Mouse (Mus musculus) brain, embryonic 18.5 days (tissue): ENCODE data around the gene Krt13.

ENCODE experiments used
- DNase-seq: peaks from one replicate; pipeline ENCODE4 v3.0.0-alpha.2; 2012; ENCODE audit warnings: low read depth, low spot score

Gene Krt13

DNA sequence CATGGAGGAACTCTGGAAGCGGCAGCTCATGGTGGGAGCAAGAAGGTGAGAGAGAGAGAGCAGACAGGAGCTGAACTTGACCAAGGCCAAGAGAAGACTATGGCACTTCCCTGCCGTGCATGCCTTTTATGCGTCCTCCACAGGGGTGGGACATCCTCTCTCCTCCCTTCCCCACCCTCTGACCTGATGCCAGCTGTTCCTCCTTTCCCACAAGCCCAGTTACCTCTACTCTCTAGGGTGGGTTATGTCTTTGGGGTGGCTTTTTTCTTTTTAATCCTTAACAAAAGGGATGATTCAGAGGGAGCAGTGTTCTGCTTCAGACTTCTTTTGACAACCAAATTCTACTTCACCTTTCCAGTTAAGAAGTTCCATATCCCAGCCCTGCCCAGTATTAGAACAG, at the start of gene Krt13:
Gene Krt13 (minus strand): TSS at position 101 of the 400 bp plus-strand sequence.
- no peak for DNase-seq

DNA sequence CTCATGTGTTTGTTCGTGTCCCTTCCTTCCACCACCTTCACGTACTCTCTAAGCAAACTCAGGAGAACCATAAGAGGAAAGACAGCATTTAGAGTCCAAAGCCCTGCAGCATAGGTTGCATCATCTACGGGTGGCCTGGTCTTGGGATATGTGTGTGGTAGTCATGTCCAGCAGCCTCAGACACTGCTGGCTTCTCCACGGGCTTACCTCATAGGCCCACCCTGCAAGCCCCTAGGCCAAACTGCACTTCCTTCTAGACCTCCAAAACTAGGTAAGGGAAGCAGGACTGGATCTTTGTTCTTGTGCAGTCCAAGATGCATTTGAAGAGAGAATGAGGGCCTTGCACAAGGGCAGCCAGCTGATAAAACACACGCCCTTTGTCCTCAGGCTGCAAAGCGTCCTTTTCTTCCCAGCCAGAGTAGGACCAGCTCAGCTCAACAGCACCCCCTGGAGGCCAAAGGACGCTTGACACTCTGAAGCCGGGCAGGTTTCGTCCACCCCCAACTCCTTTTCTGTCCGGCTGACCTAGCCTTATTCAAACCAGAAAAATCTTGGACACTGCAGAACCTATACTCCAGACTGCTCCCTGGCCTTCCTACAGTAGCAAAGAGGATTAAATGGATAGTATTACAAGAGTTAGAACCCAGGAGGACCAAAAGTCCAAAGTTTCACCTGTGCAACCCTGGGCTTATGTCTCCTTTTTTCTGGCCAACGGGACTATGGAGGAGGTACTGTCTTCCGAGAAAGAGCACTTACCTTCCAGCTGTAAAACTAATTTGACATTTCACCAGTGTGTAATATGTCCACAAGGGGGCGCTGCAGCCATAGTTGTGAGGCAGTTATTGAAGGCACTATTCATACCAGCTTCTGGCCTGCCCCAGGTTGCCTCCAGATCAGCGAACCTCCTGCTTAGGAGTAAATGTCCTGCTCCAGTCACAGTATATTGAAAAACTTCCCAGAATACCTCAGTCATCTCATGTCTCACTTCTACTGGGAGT, 47.7 kb upstream of the Krt13 start:
- DNase-seq = no peak

DNA sequence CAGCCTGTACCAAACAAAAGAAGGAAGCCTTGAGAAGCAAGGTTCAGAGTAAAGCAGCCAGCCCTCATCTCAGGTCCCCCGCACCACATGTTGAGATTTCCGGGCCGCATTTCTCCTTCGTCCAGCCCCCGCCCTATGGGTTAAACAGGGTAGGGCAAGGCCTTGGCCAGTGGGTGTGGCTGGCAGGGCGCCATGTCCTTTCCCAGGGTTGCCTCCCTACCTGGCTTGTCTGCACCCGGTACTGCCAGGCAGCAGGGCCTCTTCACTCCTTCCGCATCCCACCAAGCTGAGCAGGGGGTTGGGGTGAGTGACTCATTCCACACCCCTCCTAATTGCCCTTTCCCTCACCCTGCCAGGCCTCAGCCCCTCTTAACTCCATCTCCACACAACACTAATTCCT, 46.7 kb upstream of the Krt13 start:
- no peak for DNase-seq

- no peak for DNase-seq
Measured at GRCm38 (mm10) chr11:100164392-100164791, 43.0 kb upstream of the Krt13 start.

- DNase-seq = no peak
Measured at GRCm38 (mm10) chr11:100157908-100158477, 36.6 kb upstream of the Krt13 start.

GRCm38 (mm10) chr11:100157331-100157730, 36.0 kb upstream of the Krt13 start:
- no peak for DNase-seq

GRCm38 (mm10) chr11:100155497-100156255, 34.3 kb upstream of the Krt13 start:
- no peak for DNase-seq

DNA sequence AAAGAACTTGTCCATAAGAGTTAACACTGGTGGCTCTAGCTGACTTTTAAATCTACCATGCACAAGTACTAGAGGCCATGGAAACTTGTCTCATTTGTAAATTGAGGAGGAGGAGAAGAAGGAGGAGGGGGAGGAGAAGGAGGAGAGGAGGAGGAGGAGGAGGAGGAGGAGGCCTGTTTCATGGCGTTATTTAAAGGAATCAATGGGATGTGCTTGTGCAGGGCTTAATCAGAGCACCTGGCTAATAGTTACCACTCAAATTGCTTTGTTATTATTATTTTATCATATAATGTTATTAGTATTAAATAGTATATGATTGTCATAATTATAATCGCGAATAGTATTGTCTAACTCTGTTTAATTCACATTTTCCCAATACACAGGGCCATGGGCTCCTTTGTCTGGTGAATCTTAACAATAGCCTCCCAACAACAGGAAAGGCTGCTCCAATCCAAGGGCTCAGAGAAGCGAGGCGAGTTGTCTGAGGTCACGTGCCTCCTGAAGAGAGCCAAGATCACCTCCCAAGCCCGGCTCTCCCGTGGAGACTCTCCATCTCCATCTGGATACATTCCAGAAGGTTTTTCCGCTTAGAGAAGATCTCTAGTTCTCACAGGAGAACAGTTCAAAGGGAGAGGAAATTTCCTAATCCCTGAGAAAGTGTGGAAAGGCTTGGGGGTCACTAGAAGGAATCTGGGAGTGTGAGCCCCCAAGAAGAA, 27.4 kb upstream of the Krt13 start, which contains the start of gene Krt19:
Gene Krt19 (minus strand): TSS at position 51 of the 716 bp plus-strand sequence.
- DNase-seq = no peak

GRCm38 (mm10) chr11:100147566-100148353, 26.4 kb upstream of the Krt13 start:
- no peak for DNase-seq

- DNase-seq = no peak
Measured at GRCm38 (mm10) chr11:100145858-100146560, 24.6 kb upstream of the Krt13 start.

DNA sequence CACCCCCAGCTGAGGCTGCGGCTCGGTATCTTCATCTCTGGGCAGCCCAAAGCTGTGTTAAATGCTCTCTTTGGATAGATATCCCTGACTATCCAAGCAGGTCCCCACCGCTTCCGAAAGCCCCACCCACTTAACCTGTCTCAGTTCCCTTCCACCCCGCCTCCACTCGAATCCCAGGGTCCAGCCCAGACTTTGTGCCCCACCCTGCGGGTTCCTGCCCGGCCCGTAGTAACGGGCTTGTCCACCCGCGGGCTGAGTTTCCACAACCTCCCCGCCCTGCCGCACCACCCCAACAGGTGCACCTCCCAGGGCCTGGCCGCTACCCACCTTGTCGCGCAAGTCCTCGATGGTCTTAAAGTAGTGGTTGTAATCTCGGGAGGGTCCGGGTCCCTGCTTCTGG, 23.7 kb upstream of the Krt13 start:
- DNase-seq = no peak

- DNase-seq = no peak
Measured at GRCm38 (mm10) chr11:100140966-100141365, 19.6 kb upstream of the Krt13 start.

- no peak for DNase-seq
Measured at GRCm38 (mm10) chr11:100139391-100139790, 18.0 kb upstream of the Krt13 start.

- DNase-seq = no peak
Measured at GRCm38 (mm10) chr11:100138809-100139208, 17.4 kb upstream of the Krt13 start.

DNA sequence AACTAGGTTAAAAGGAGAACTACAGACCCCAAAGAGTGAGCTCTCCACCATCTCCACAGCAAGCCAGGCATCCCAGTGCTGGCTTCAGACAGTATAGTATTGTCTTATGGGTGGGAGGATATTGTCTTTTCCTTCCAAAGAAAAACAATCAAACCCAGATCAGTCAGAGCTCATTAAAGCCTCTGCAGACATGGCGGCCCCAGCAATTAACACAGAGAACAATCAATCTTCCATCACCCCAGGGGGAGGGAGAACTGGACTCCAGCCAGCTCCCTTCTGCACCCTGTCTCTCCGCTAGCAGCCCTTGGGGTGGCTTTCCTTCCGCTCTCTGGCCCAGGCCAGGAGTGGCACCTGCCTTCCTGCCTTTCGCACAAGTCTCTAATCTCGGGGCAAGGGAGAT, 16.3 kb upstream of the Krt13 start:
- DNase-seq = no peak

GRCm38 (mm10) chr11:100136559-100136958, 15.2 kb upstream of the Krt13 start:
- DNase-seq = no peak

DNA sequence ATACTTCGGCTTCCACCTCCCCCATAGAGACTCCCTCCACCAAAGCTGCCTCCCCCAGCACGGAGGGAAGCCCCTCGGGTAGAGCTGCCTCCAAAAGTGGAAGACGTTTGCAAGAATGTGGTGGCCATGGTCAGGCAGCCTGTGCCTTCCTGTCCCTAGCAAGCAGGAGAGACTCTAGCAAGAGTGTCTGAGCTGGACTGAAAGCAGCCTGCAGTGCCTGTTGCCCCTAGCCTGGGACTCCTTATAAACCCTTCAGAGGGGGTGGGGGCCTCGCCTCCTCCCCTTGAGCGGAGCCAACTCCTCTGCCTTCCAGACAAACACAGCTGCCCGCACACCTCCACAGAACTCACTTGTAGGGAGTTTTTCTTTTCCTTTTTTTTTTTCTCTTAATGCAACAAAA, 14.4 kb upstream of the Krt13 start, which contains the start of gene Krt15:
Gene Krt15 (minus strand): TSS at position 198 of the 400 bp plus-strand sequence.
- DNase-seq = no peak

- DNase-seq = no peak
Measured at GRCm38 (mm10) chr11:100124901-100125300, 3.5 kb upstream of the Krt13 start.

DNA sequence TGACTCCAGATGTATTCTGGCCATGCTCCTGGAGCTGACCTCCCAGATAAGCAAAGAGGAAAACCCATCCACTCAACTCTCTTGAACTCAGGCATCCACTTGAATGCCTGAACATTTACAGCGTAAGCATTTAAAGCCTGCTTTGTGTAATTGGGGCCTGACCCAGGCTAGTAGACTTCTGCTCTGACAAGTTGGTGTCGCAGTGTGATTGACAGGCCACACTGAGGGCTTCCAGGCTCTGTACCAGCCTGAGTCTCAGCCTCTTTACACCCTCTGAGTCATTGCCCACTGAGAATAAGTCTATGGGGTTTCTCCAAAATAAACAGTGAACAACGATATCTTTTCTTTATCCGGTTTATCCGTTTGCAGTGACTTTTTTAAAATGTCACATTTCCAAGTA, 1.0 kb downstream of the Krt13 start:
- DNase-seq = no peak

GRCm38 (mm10) chr11:100113742-100114029, 7.7 kb downstream of the Krt13 start:
- DNase-seq = no peak
